Mouse (Mus musculus): Measurements from ENCODE around the gene Arhgap15. TPM values are rescaled to one million over a fixed set of nuclear protein-coding genes. Genes with fewer than 3 reads are reported as not detected.

The Arhgap15 gene
- polyA plus RNA-seq, 1 experiment = 2.8 TPM

- DNase-seq (ENCODE audit: low spot score) = no peak
These were observed 435.9 kb downstream of the Arhgap15 start for GRCm38 (mm10) chr2:44184476-44184875.

GRCm38 (mm10) chr2:44190749-44191148 lies 442.1 kb downstream of the Arhgap15 start:
- no peak for DNase-seq (ENCODE audit: low spot score)

GRCm38 (mm10) chr2:44192058-44192457 lies 443.4 kb downstream of the Arhgap15 start:
- no peak for DNase-seq (ENCODE audit: low spot score)

GRCm38 (mm10) chr2:44215506-44215905 lies 466.9 kb downstream of the Arhgap15 start:
- DNase-seq (ENCODE audit: low spot score) = no peak

GRCm38 (mm10) chr2:44217811-44218210 lies 469.2 kb downstream of the Arhgap15 start:
- no peak for DNase-seq (ENCODE audit: low spot score)

GRCm38 (mm10) chr2:44218317-44218716 lies 469.7 kb downstream of the Arhgap15 start:
- DNase-seq (ENCODE audit: low spot score) = no peak

GRCm38 (mm10) chr2:44221686-44222085 lies 473.1 kb downstream of the Arhgap15 start:
- DNase-seq (ENCODE audit: low spot score) = no peak

GRCm38 (mm10) chr2:44222176-44222753 lies 473.6 kb downstream of the Arhgap15 start:
- no peak for DNase-seq (ENCODE audit: low spot score)

GRCm38 (mm10) chr2:44234856-44235255 lies 486.2 kb downstream of the Arhgap15 start:
- DNase-seq (ENCODE audit: low spot score) = no peak

GRCm38 (mm10) chr2:44241657-44242454 lies 493.2 kb downstream of the Arhgap15 start:
- no peak for DNase-seq (ENCODE audit: low spot score)

GRCm38 (mm10) chr2:44242628-44243255 lies 494.1 kb downstream of the Arhgap15 start:
- no peak for DNase-seq (ENCODE audit: low spot score)

GRCm38 (mm10) chr2:44255343-44255742 lies 506.7 kb downstream of the Arhgap15 start:
- no peak for DNase-seq (ENCODE audit: low spot score)

GRCm38 (mm10) chr2:44257946-44258345 lies 509.3 kb downstream of the Arhgap15 start:
- no peak for DNase-seq (ENCODE audit: low spot score)

GRCm38 (mm10) chr2:44271455-44272346 lies 523.1 kb downstream of the Arhgap15 start:
- no peak for DNase-seq (ENCODE audit: low spot score)

GRCm38 (mm10) chr2:44272606-44273005 lies 524.0 kb downstream of the Arhgap15 start:
- no peak for DNase-seq (ENCODE audit: low spot score)

- DNase-seq (ENCODE audit: low spot score) = no peak
These were observed 525.8 kb downstream of the Arhgap15 start for GRCm38 (mm10) chr2:44274425-44274824.

- DNase-seq (ENCODE audit: low spot score) = no peak
These were observed 537.6 kb downstream of the Arhgap15 start for GRCm38 (mm10) chr2:44286181-44286719.

- no peak for DNase-seq (ENCODE audit: low spot score)
These were observed 550.5 kb downstream of the Arhgap15 start for GRCm38 (mm10) chr2:44299156-44299555.

GRCm38 (mm10) chr2:44299909-44300308 lies 551.3 kb downstream of the Arhgap15 start:
- no peak for DNase-seq (ENCODE audit: low spot score)

- DNase-seq (ENCODE audit: low spot score) = no peak
These were observed 551.8 kb downstream of the Arhgap15 start for GRCm38 (mm10) chr2:44300466-44300865.

GRCm38 (mm10) chr2:44304261-44304970 lies 555.8 kb downstream of the Arhgap15 start:
- DNase-seq (ENCODE audit: low spot score) = no peak
